Mouse (Mus musculus): ENCODE data around the gene Tmprss5. TPM values are rescaled to one million over a fixed set of nuclear protein-coding genes. Genes with fewer than 3 reads are reported as not detected.

Tmprss5 gene
- not detected for polyA plus RNA-seq (2014; fragmentation: Illumina TruSeq; extraction: RNeasy Lipid Tissue Mini Kit (QIAGEN cat#74804); ENCODE audit: low read depth, low replicate concordance)

GRCm38 (mm10) chr9:49081107-49081506 is at the start of gene Tmprss5:
Gene Tmprss5 (plus strand): TSS chr9:49081260.

GRCm38 (mm10) chr9:49055333-49056205 is 25.5 kb upstream of the Tmprss5 start, which contains the start of gene Zw10:
Gene Zw10 (plus strand): TSS chr9:49055613.

Other genes with a start within 250 kb of the Tmprss5 start
- 8.3 TPM for gene Zbtb16, start 245.0 kb upstream of the Tmprss5 start, polyA plus RNA-seq (2014; fragmentation: Illumina TruSeq; extraction: RNeasy Lipid Tissue Mini Kit (QIAGEN cat#74804); ENCODE audit: low read depth, low replicate concordance)
- 4.4 TPM for gene Htr3a, start 170.2 kb upstream of the Tmprss5 start, polyA plus RNA-seq (2014; fragmentation: Illumina TruSeq; extraction: RNeasy Lipid Tissue Mini Kit (QIAGEN cat#74804); ENCODE audit: low read depth, low replicate concordance)
- 0.23 TPM for gene Htr3b, start 116.3 kb upstream of the Tmprss5 start, polyA plus RNA-seq (2014; fragmentation: Illumina TruSeq; extraction: RNeasy Lipid Tissue Mini Kit (QIAGEN cat#74804); ENCODE audit: low read depth, low replicate concordance)
- 8.3 TPM for gene Usp28, start 95.9 kb upstream of the Tmprss5 start, polyA plus RNA-seq (2014; fragmentation: Illumina TruSeq; extraction: RNeasy Lipid Tissue Mini Kit (QIAGEN cat#74804); ENCODE audit: low read depth, low replicate concordance)
- gene Zw10, start 25.6 kb upstream of the Tmprss5 start, polyA plus RNA-seq (2014; fragmentation: Illumina TruSeq; extraction: RNeasy Lipid Tissue Mini Kit (QIAGEN cat#74804); ENCODE audit: low read depth, low replicate concordance) = 22.5 TPM
- gene Gm4894, start 169.3 kb downstream of the Tmprss5 start, polyA plus RNA-seq (2014; fragmentation: Illumina TruSeq; extraction: RNeasy Lipid Tissue Mini Kit (QIAGEN cat#74804); ENCODE audit: low read depth, low replicate concordance) = not detected

Measured in adrenal gland, adult 10 weeks (tissue).